Mouse (Mus musculus): ENCODE measurements around the gene Hist1h3a.

Hist1h3a gene

GRCm38 (mm10) chr13:23738677-23739068 lies 23.5 kb downstream of the Hist1h3a start, which contains the start of gene Hist1h1c:
Gene Hist1h1c, plus strand, starts transcription at chr13:23738808.
- no peak for TF ChIP-seq GATA4 (IDR thresholded peaks at IDR 0.05; ENCODE audit: insufficient replicate concordance, low read length)

GRCm38 (mm10) chr13:23738041-23738440 lies 24.1 kb downstream of the Hist1h3a start:
- TF ChIP-seq GATA4 (IDR thresholded peaks at IDR 0.05; ENCODE audit: insufficient replicate concordance, low read length), result no peak

- TF ChIP-seq GATA4 (IDR thresholded peaks at IDR 0.05; ENCODE audit: insufficient replicate concordance, low read length), result no peak
Observed at GRCm38 (mm10) chr13:23737091-23737490, 25.1 kb downstream of the Hist1h3a start.

GRCm38 (mm10) chr13:23732156-23732804 lies 29.9 kb downstream of the Hist1h3a start:
- no peak for TF ChIP-seq GATA4 (IDR thresholded peaks at IDR 0.05; ENCODE audit: insufficient replicate concordance, low read length)

GRCm38 (mm10) chr13:23730479-23730878 lies 31.7 kb downstream of the Hist1h3a start:
- no peak for TF ChIP-seq GATA4 (IDR thresholded peaks at IDR 0.05; ENCODE audit: insufficient replicate concordance, low read length)

GRCm38 (mm10) chr13:23729706-23730105 lies 32.5 kb downstream of the Hist1h3a start:
- no peak for TF ChIP-seq GATA4 (IDR thresholded peaks at IDR 0.05; ENCODE audit: insufficient replicate concordance, low read length)

- no peak for TF ChIP-seq GATA4 (IDR thresholded peaks at IDR 0.05; ENCODE audit: insufficient replicate concordance, low read length)
Observed at GRCm38 (mm10) chr13:23729192-23729525, 33.0 kb downstream of the Hist1h3a start.

GRCm38 (mm10) chr13:23728472-23729191 lies 33.6 kb downstream of the Hist1h3a start:
- TF ChIP-seq GATA4 (IDR thresholded peaks at IDR 0.05; ENCODE audit: insufficient replicate concordance, low read length), result no peak

- no peak for TF ChIP-seq GATA4 (IDR thresholded peaks at IDR 0.05; ENCODE audit: insufficient replicate concordance, low read length)
Observed at GRCm38 (mm10) chr13:23725213-23725612, 37.0 kb downstream of the Hist1h3a start.

GRCm38 (mm10) chr13:23724239-23724638 lies 37.9 kb downstream of the Hist1h3a start:
- no peak for TF ChIP-seq GATA4 (IDR thresholded peaks at IDR 0.05; ENCODE audit: insufficient replicate concordance, low read length)

GRCm38 (mm10) chr13:23717176-23717575 lies 45.0 kb downstream of the Hist1h3a start:
- no peak for TF ChIP-seq GATA4 (IDR thresholded peaks at IDR 0.05; ENCODE audit: insufficient replicate concordance, low read length)

- TF ChIP-seq GATA4 (IDR thresholded peaks at IDR 0.05; ENCODE audit: insufficient replicate concordance, low read length), result no peak
Observed at GRCm38 (mm10) chr13:23716261-23717042, 45.7 kb downstream of the Hist1h3a start.

All from liver, adult (tissue).